Mouse (Mus musculus): ENCODE measurements around the gene Myo1b.

- TF ChIP-seq CTCF (conservative IDR thresholded peaks at IDR 0.05 in 1 of 2, IDR thresholded peaks at IDR 0.05 in 1 of 2; ENCODE audit: low read depth in 2 of 2, low read length in 2 of 2) (no peak), ZNF384 (IDR thresholded peaks at IDR 0.05; ENCODE audit: low read depth, low read length) (no peak)
Observed at GRCm38 (mm10) chr1:51765156-51765555, 150.7 kb downstream of the Myo1b start.

Measured in CH12.LX (cell line).